Mouse (Mus musculus) megakaryocyte, adult 5-6 weeks (primary cell): Measurements from ENCODE around the gene Ogdhl. TPM values are rescaled to one million over a fixed set of nuclear protein-coding genes. Genes with fewer than 3 reads are reported as not detected.
"Not testable (repeated sequence)": the region's sequence is repeated elsewhere in the genome, so short reads cannot be mapped to it uniquely, and the experiment has no call there.

Experiments
- ATAC-seq: 2 replicates; pipeline ENCODE4 v1.8.0; 2016; ENCODE audit warnings: mild to moderate bottlenecking, inconsistent platforms; ENCODE audit not compliant: poor library complexity, severe bottlenecking
- total RNA-seq, 2 experiments: library from RNA; stranded (forward) in 1 of 2; stranded (reverse) in 1 of 2; fragments of 153-499, 151-499 nt in 1 of 2; fragments of 221-1000, 200-1000 nt in 1 of 2; gene quantifications; 2 replicates each; pipeline versions ENCODE4 v1.2.3 to v1.2.4; 2015 to 2017

Ogdhl gene
- not detected in 2 replicates for total RNA-seq (2015)
- not detected in 2 replicates for total RNA-seq (2017)

DNA sequence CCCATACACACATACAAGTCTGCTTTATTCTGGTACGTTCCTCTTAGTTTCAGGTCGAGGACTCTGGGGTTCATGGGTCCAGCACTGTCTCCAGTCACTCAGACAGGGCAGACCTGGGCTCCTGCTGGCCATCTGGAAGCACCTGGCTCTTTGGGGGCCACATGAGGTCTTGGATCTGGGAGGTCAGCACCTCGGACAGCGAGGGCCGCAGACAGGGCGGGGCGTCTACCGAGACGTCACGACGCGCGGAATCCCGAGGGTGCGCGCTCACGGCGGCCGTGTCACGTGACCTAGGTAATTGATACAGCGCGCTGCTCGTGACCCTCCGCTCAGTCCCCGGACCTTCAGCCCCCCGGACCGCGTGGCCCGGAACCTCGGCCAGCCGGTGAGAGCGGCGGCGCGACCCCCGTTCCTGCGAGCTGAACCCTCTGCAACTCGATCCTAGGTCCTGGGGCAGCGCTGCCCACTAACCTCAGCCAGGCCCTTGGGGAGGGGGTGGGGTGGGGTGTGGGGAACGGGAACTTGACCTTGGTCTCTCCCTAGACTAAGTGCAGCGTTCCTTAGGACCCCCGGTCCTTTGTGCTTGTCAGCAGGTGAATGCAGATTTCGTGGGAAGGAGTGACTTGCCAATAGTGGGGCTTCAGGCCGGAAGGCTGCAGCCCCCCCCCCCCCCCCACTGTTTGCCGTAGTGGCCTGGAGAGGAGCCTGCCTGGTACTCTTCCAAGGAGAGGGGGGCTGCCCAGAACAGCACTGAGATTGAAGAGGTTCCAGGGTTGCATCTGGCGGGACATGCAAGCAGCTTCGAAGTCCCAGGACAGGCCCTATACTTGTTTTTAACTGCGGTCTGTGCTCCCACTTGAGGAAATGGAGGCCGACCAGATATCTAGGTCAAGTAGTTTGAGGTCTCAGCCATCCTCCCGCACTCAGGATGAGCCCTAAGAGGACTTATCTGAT is at the start of gene Ogdhl:
TSS of gene Ogdhl (plus strand) at position 288 of the 954 bp plus-strand sequence.
- peak; percentile 40; the same call in 1 of the 2 replicates for ATAC-seq

DNA sequence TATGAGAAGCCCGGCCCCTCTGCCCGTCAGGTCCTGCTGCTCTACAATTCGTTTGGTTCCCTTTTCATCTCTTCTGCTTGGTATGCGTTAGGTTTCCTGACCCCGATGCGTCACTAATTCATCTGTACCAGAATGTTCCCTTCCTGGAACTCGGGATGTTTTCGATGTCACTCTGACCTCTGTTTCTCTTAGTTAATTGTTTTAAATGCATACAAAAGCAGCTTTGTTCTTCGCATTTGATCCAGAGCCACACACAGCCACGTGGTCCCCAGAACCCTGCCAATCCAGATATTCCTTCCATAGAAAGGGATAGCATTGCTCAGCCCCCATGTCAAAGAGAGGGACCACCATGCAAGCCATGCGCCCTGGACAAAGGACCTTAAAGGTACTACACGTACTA is 20.2 kb upstream of the Ogdhl start:
- ATAC-seq: no peak

DNA sequence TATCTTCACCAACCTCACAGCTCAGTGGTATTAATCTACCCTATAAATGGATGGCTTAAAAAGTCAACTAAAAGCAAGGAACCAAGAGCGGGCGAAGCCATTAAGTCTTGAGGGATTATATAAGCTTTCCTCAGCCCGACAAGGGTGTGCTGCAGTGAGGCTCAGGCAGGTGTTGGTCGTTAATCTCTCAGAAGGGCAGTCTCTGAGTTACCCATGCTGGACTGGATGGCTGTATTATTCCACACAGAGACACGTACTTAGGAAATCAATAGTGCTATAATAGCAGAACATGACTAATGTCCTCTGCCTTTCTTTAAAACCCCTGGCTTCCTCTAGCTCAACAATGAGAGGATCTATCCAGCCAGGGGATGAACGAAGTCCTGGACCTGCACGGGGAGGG is 19.4 kb upstream of the Ogdhl start:
- no peak for ATAC-seq

DNA sequence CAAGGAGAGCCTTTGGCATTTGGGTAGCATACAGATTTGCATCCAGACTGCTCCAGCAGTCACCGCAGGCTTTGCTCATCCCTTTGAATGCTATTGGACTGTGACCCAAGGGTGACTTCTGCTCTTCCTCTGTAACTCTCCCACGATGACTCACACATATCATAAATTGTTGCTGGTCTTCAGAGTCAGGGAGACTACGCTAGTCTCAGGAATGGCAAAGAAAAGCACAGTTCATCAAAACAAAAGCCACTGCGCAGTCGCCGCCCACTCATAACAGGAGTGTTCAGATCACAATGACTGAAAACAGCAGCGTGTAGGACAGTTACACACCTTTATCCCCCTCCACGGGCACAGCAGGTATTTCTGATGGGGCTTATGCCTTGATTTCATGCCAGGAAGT is 16.9 kb upstream of the Ogdhl start:
- no peak for ATAC-seq

DNA sequence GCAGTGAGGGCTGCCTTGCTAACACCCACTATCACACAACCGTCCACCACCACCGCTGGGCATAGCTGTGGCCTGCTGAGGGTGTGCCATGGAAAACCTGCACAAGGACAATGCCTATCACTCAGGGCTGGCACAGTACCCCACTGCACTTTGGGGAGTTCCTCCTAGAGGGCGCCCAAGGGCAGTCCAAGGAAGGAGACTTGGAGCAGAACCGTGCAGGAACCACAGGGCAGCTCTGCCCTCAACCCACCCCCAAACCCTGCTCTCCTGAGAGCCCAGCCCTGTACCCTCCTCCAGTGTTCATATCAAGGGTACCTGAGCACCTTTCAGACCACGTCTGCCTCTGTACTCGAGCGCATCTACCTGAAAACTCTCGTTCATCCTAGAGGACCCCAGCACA is 11.9 kb upstream of the Ogdhl start:
- ATAC-seq: no peak

DNA sequence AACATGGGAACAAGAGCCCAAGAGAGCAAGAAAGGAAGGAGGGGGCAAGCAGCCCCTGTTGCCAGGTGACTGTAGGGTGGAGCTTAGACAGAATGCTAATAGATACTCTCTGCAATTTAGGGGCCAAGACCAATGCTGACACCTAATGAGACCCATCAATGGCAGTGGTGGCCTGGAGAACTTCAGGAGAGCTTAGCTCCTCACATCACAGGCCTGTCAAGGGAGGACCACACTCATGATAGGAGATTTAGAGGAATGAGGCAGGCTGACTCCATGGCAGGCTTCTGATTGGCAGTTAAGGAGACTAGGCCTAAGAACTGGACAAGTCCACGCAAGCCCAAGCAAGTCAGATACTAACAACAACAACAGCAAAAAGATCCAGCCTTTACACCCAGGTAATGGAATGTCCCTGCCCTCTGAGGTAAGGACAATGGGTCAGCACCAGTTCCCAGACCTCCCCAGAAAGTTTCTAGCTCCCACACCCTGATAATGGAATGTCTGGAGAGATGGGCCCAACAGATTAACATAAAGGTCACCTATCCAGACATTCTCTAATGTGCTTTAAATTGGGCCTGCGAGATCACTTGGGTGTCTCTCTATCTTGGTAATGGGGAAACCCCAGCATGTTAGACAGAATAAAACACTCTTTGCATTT is 10.3 kb upstream of the Ogdhl start:
- ATAC-seq: no peak

DNA sequence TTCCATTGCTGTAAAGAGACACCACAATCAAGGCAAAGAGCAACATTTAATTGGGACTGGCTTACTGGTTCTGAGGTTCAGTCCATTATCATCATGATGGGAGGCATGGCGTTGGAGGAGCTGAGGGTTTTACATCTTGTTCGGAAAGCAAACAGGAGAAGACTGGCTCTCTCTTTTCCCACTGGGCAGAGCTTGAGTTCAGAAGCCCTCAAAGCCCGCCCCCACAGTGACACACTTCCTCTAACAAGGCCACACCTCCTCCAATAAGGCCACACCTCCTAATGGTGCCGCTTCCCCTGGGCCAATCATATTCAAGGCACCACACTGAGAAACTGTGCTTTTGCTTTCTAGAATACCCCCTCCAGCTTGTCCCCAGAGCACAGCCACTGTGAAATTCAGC is 4.0 kb upstream of the Ogdhl start:
- ATAC-seq: no peak

DNA sequence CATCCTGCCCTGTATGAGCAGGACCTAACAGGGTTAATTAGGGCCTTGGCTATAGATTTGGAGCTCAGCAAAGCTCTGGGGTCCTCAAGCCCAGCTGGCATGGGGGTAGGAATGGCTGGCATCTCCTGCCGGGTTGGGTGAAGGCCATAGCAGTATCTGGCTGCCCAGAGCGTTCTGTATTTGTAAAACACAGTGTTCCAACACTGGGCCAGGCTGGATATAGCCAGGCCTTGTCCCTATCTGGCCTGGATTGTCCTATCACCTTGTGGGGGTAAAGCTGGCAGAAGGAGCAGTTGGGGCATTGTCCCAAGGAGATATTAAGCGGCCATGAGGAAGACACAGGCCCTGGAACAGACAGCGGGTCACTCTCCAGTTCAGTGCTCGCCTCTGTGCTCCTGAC is 1.4 kb downstream of the Ogdhl start:
- ATAC-seq: no peak

DNA sequence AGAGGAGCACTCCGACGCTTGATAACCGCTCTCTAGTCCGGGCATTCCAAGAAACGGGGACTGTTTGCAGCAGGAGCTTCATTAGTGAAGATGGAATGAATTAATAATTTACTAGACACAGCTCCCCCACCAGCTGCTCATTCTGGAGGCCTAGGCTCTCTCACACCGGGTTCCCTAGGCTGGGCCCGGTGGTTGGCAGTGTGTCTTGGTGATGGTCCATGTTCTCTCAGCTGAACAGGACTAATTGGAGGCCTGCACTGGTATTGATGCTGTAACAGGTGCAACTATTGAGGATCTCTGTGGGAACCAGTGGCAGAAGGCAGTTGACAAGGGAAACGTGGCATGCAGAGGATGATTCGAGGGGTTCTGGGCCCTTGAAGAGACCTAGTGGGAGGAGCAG is 5.5 kb downstream of the Ogdhl start:
- ATAC-seq: no peak

DNA sequence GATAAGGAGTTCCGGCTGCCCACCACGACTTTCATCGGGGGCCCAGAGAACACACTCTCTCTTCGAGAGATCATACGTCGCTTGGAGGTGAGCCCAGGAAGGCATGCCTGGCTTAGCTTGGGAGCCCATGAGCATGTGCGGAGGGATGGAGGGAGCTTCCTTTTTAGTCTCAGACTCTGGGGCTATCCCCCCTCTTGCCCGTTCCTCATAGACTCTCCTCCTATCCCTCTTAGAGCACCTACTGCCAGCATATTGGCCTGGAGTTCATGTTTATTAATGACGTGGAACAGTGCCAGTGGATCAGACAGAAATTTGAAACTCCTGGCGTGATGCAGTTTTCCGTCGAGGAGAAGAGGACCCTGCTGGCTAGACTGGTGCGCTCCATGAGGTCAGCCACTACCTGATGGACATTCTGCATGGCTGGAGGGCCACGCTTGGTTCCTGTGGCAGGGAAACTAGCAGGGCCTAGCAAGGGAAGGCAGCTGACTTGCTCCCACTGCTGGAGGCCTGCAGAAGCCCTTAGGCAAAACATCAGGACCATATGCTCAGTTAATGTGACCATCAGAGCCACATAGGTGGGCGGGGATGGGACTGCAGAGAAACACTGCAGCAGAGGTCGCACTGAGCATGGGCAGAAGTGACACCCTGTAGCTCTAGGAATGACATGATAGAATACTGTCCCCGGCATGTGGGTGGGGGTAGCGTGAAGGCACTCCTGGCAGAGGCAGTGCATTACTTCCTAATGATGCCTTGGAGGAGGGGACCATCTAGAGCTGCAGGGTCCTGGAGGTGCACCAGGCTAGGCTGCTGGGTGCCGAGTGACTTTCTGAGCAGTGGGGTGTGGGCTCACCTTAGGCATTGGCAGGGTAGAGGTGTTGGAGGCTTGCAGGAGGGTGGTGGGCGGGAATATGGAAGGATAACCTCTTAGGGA is 11.0 kb downstream of the Ogdhl start:
- no peak for ATAC-seq

DNA sequence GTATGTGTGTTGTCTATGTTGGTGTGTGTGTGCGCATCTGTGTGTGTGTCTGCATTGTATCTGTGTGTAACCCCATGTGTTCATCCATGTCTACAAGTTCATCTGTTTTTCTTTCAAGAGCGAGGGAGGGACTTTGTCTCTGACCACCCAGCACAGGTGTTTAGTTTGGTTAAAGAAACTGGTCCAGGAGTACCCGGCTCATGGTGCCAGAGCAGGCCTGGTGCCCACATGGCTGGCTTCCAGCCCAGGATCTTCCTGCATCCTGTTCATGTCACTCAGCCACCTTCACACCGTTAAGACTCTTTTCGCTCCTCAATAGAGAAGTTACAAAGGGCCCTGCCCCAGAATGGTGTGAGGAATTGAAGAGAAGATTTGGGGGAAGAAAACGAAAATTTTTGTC is 14.2 kb downstream of the Ogdhl start:
- ATAC-seq: no peak

DNA sequence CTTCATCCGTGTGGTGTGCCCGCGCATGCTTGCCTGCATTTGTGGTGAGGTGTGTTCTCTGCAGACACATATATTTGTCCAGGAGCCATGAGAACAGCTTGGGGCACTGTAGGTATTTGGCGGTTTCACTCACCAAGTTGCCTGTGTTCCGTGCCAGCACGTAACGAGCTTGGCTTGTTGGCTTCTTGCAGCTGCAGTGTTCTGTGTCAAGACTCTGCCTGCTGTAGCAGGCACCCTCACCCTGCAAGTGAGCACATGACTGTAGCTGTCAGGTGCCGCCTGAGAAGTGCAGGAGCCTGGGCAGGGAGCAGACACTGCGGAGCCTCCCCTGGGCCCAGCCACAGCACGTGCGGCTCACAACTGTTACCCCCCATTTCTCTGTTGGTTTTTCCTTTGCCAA is 14.7 kb downstream of the Ogdhl start:
- ATAC-seq: no peak

DNA sequence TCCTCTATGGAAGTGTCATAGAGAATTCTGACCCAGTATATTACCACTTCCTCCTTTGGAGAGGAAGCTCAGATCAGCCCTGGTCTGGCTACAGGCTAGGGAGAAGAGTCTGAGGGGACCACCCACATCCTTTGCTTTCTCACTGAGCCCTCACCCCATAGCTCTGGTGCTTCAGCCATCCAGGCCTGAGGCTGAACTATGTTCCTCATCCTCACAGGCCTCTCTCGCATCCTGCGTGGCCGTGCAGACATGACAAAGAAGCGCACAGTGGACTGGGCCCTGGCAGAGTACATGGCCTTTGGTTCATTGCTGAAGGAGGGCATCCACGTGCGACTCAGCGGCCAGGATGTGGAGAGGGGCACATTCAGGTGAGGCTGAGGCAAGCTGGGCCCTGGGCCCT is 20.0 kb downstream of the Ogdhl start:
- ATAC-seq: no peak

DNA sequence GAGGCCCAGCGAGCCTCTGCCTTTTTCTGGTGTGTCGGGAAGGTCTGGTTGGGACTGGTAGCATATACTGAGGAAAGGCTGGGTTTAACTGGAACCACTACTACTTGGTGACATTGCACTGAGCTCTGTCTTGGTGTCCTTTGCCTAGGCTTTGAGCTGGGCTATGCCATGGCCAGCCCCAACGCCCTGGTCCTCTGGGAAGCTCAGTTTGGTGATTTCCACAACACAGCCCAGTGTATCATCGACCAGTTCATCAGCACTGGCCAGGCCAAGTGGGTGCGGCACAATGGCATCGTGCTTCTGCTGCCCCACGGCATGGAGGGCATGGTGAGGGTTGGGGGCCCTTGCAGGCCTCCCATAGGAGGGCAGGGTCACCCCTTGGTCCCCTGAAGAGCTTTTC is 22.4 kb downstream of the Ogdhl start:
- no peak for ATAC-seq

DNA sequence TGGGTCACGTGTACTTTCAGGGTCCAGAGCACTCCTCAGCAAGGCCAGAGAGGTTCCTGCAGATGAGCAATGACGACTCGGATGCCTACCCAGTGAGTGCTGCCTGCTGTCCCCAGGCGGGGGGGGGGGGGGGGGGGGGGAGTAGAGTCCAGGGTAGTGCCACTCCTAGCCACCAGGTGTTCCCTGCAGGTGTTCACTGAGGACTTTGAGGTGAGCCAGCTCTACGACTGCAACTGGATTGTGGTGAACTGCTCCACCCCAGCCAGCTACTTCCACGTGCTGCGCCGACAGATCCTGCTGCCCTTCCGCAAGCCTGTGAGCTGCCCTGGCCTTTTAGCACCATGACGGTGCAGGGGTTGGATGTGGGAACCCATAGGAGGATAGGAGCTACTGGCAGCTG is 22.9 kb downstream of the Ogdhl start:
- ATAC-seq: no peak

DNA sequence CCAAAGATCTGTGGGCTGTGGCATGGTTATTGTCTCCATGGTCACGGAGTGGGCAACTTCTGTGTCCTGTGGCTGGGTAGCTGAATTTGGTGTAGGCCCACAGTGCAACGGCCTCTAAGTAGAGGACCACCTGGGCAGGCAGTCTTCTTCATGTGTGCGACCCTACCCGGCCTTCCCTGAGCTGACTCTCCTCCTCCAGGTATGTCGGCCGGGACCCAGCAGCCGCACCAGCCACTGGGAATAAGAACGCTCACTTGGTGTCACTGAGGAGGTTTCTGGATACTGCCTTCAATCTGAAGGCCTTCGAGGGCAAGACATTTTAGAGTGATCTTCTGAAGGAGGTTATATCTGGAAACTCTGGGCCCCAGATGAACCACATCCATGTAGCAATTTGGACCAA is 25.5 kb downstream of the Ogdhl start:
- no peak for ATAC-seq

DNA sequence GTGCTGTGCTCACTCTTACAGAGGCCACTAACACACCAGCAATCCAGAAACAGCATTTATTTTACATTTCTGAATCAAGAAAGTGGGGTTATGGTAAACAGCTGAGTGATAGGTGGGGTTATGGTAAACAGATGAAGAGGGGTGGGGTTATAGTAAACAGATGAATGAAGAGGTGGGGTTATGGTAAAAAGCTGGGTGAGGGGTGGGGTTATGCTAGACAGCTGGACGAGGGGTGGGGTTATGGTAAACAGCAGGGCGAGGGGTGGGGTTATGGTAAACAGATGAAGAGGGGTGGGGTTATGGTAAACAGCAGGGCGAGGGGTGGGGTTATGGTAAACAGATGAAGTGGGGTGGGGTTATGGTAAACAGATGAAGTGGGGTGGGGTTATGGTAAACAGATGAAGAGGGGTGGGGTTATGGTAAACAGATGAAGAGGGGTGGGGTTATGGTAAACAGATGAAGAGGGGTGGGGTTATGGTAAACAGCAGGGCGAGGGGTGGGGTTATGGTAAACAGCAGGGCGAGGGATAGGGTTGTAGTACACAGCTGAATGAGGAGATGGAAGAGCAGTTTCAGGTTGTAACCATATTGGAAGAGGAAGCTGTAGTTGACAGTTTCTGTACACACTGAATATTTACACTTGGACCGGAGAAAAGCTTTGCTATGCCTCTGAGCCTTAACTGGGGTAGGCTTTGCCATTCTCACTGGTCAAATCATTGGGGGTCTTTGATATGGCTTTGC is 29.5 kb downstream of the Ogdhl start:
- ATAC-seq: not testable (repeated sequence)

DNA sequence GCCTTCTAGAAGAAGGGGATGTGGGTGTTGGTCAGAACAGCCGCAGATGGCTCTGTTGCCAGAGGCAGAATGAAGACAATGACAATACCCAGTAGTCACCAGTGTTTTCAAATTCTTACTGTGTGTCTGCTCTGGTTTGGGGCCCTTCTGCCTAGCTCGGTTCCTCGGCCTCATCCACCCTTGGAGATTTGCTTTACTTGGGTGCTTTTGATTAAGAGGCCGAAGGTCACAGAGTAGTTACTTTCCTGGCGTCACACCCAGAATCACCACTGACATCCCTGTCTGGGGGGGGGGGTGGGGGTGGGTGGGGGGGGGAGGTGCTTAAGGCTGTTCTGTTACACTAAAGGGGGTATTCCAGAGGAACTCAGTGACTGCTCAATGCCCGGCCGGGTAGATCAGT is 42.5 kb downstream of the Ogdhl start:
- ATAC-seq: no peak

DNA sequence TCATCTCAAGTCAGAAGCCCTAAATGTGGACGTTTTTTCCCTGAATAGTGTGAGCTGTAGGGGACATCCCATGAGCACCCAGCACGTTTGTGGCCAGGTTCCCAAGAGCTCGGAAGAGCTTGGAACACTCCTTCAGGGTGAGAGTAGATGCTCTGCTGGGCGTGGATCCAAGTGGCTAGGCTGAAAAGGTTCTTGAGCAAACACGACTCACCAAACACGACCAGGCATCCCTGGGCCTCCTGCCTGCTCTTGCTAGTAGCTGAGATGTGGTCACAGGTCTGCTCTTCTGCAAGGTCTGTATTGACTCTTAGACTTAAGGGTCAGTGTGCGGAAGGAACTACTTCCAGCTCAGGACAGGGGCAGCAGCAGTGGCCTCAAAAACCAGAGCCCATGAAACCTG is 47.9 kb downstream of the Ogdhl start:
- ATAC-seq: no peak

DNA sequence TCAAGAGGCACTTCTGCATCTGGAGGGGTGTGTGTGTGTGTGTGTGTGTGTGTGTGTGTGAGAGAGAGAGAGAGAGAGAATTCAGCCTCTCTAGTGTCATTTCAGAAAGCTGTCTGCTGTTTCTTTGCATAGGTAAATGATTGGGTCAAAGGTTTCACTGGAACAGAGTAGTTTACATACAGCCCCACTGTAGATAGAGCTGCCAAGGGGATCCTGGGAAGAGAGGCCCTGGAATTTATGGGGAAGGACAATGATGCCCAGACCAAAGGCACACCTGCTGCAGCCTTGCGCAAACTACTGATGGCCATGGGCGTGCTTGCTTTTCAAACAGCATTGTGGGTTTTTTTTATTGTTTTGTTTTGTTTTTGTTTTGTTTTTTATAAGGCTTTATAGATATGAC is 50.7 kb downstream of the Ogdhl start:
- no peak for ATAC-seq
